Mouse (Mus musculus): ENCODE data around the gene Rhoa. TPM values are rescaled to one million over a fixed set of nuclear protein-coding genes. Genes with fewer than 3 reads are reported as not detected.
A peak's percentile ranks its signal among the peaks of the same experiment; 100 is the strongest.
"Not testable (repeated sequence)": the region's sequence is repeated elsewhere in the genome, so short reads cannot be mapped to it uniquely, and the experiment has no call there.

The Rhoa gene
- polyA plus RNA-seq, 1 experiment from 2014 or later: 353 TPM

DNA sequence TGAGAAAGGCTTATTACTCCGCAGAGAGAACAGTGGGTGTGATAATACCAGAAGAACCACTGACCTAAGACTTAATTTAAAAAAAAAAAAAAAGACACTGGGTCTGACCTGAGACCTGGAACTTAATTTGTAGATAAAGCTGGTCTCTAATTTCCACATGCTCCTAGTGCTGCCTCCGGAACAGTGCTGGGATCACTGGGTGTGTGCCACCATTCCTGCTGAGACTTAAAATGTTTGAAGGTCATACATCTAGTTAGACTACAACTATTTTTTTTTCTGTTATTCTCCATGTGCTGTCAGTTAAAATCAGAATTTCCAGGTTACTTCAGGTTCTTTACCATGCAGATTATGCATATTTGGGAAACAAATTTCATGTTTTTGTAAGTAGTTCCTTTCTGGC is 2.2 kb downstream of the Rhoa start:
- ChIA-PET CTCF (interaction anchor here (0.8 to 1.8 kb wide), 2 partner anchors 13 to 23 kb away, joined by 3 read pairs; no protein-coding TSS in a partner anchor), POLR2A (interaction anchor here (0.5 to 2.4 kb wide), 5 partner anchors 12 to 264 kb away, joined by 3 to 9 read pairs (median 4); no protein-coding TSS in a partner anchor)
- DNase-seq (ENCODE audit: low read depth, low spot score) (no peak), ATAC-seq (no peak)
- H3K27me3 ChIP-seq: no peaks in the 10 kb centered on the region
- no peak for TF ChIP-seq CTCF (IDR thresholded peaks at IDR 0.05)
- in situ Hi-C loops (cut with MboI; ENCODE audit: low pct_unique_long_range_greater_than_20kb): loop anchor here (5.0 kb wide), 1 partner anchor 39 kb away; the partner anchor contains the start of gene Usp4

DNA sequence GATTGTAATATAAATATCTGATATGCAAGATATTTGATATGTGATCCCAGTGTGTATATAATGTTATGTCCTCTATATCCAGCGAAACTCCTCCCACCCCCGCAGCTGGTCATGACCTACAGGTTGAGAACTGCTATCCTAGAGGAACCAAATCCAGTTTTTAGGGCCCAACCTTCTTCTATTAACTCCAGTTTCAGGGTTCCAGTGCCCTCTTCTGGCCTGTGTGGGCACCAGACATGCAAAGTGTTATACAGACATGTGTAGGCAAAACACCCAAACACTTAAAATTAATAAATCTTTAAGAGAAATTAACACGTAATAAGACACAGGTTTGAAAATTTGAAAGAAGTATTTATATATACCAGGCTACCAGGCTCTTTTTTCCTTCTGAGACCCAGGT is 11.6 kb downstream of the Rhoa start:
- ChIA-PET CTCF (interaction anchor here (1.3 to 1.4 kb wide), 2 partner anchors 8 to 20 kb away, joined by 3 read pairs; no protein-coding TSS in a partner anchor), POLR2A (interaction anchor here (0.6 to 1.0 kb wide), 2 partner anchors 11 to 164 kb away, joined by 3 read pairs; partner anchors contain the start of genes Rhoa and Tcta)
- in situ Hi-C loops (cut with MboI; ENCODE audit: low pct_unique_long_range_greater_than_20kb): no loop called here
- TF ChIP-seq CTCF (IDR thresholded peaks at IDR 0.05): peak; percentile 58
- no peaks in the 10 kb centered on the region for H3K27me3 ChIP-seq
- DNase-seq (ENCODE audit: low read depth, low spot score) (no peak), ATAC-seq (no peak)

DNA sequence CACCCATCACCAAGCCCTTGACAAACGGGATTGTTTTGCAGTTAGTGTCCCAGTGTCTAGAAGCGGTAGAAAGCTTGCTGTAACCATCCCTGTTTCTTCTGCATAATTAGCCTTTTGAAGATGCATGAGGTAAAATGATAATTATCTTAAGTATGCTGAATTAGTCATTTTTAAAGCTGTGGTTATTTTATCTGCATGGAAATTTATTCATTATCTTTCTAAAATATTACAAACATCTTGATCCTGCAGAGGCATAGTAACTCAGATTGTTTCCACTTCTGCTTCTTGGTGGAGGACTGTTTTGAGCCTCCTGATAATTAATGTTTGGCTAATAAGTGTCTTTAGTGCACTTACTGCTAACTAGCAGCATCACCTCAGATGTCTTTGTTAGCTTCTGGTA is 12.5 kb downstream of the Rhoa start:
- POLR2A ChIA-PET: interaction anchor here (0.9 to 1.0 kb wide), 2 partner anchors 8 to 12 kb away, joined by 3 read pairs; partner anchors contain the start of genes Rhoa and Tcta
- H3K27me3 ChIP-seq: no peaks in the 10 kb centered on the region
- DNase-seq (ENCODE audit: low read depth, low spot score) (no peak), ATAC-seq (no peak)
- TF ChIP-seq CTCF (IDR thresholded peaks at IDR 0.05): no peak
- CTCF ChIA-PET: interaction anchor here (1.3 to 1.4 kb wide), 2 partner anchors 8 to 21 kb away, joined by 3 read pairs; no protein-coding TSS in a partner anchor
- in situ Hi-C loops (cut with MboI; ENCODE audit: low pct_unique_long_range_greater_than_20kb): no loop called here

- CTCF ChIA-PET: interaction anchor here (0.7 to 0.9 kb wide), 2 partner anchors 9 to 10 kb away, joined by 3 to 4 read pairs; no protein-coding TSS in a partner anchor
- H3K27me3 ChIP-seq; in situ Hi-C loops (cut with MboI; ENCODE audit: low pct_unique_long_range_greater_than_20kb); DNase-seq (ENCODE audit: low read depth, low spot score); POLR2A ChIA-PET; ATAC-seq: not testable (repeated sequence)
- TF ChIP-seq CTCF (IDR thresholded peaks at IDR 0.05): peak; percentile 48
Observed at GRCm38 (mm10) chr9:108322054-108322453, 16.1 kb downstream of the Rhoa start.

GRCm38 (mm10) chr9:108324784-108325183 is 18.9 kb downstream of the Rhoa start:
- ATAC-seq: no peak
- CTCF ChIA-PET: interaction anchor here (2.7 kb wide), 1 partner anchor 13 kb away, joined by 9 read pairs; no protein-coding TSS in a partner anchor
- in situ Hi-C loops (cut with MboI; ENCODE audit: low pct_unique_long_range_greater_than_20kb): no loop called here
- POLR2A ChIA-PET: interaction anchor here (1.1 kb wide), 1 partner anchor 8 kb away, joined by 3 read pairs; no protein-coding TSS in a partner anchor
- DNase-seq (ENCODE audit: low read depth, low spot score): no peak
- no peaks in the 10 kb centered on the region for H3K27me3 ChIP-seq
- no peak for TF ChIP-seq CTCF (IDR thresholded peaks at IDR 0.05)

- DNase-seq (ENCODE audit: low read depth, low spot score) (no peak), ATAC-seq (no peak)
- in situ Hi-C loops (cut with MboI; ENCODE audit: low pct_unique_long_range_greater_than_20kb): no loop called here
- POLR2A ChIA-PET: interaction anchor here (1.1 to 1.2 kb wide), 2 partner anchors 7 to 16 kb away, joined by 3 read pairs; no protein-coding TSS in a partner anchor
- no peaks in the 10 kb centered on the region for H3K27me3 ChIP-seq
- CTCF ChIA-PET: no interaction called here
- no peak for TF ChIP-seq CTCF (IDR thresholded peaks at IDR 0.05)
Observed at GRCm38 (mm10) chr9:108325811-108326210, 19.9 kb downstream of the Rhoa start.

- no peak for TF ChIP-seq CTCF (IDR thresholded peaks at IDR 0.05)
- in situ Hi-C loops (cut with MboI; ENCODE audit: low pct_unique_long_range_greater_than_20kb): no loop called here
- no peaks in the 10 kb centered on the region for H3K27me3 ChIP-seq
- no peak for ATAC-seq
- POLR2A ChIA-PET: interaction anchor here (0.7 kb wide), 2 partner anchors 10 to 49 kb away, joined by 3 to 4 read pairs; no protein-coding TSS in a partner anchor
- CTCF ChIA-PET: interaction anchor here (1.4 kb wide), 1 partner anchor 17 kb away, joined by 4 read pairs; no protein-coding TSS in a partner anchor
- DNase-seq (ENCODE audit: low read depth, low spot score): no peak
Observed at GRCm38 (mm10) chr9:108337848-108338550, 32.1 kb downstream of the Rhoa start.

DNA sequence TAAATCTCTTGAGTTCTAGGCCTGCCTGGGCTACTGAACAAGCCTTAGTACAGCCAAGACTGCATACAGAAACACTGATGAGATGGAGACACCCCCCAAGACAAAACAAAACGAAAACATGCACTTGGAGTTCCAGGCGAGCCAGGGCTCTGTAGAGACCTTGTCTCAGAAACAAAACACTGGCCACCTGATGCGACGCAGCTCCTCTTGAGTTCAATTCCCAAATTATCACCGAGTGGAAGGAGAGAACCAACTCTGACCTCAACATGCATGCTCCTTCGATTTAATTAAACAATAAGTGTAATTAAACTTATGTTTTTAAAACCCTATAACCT is 32.6 kb downstream of the Rhoa start:
- no peak for DNase-seq (ENCODE audit: low read depth, low spot score)
- no peak for TF ChIP-seq CTCF (IDR thresholded peaks at IDR 0.05)
- no peaks in the 10 kb centered on the region for H3K27me3 ChIP-seq
- ATAC-seq: no peak
- ChIA-PET POLR2A (interaction anchor here (0.7 to 1.2 kb wide), 4 partner anchors 9 to 75 kb away, joined by 3 to 4 read pairs (median 3); partner anchors contain the start of gene Dag1), CTCF (interaction anchor here (1.4 kb wide), 1 partner anchor 18 kb away, joined by 4 read pairs; no protein-coding TSS in a partner anchor)
- in situ Hi-C loops (cut with MboI; ENCODE audit: low pct_unique_long_range_greater_than_20kb): no loop called here

GRCm38 (mm10) chr9:108338886-108339781 is 33.2 kb downstream of the Rhoa start, which contains the start of gene Gpx1:
Gpx1 (plus strand) TSS chr9:108338903.
- in situ Hi-C loops (cut with MboI; ENCODE audit: low pct_unique_long_range_greater_than_20kb): no loop called here
- peak; percentile 86 for DNase-seq (ENCODE audit: low read depth, low spot score)
- CTCF ChIA-PET: interaction anchor here (1.4 kb wide), 1 partner anchor 18 kb away, joined by 4 read pairs; no protein-coding TSS in a partner anchor
- POLR2A ChIA-PET: interaction anchor here (1.0 to 1.2 kb wide), 2 partner anchors 10 to 75 kb away, joined by 3 read pairs; partner anchors contain the start of gene Dag1
- H3K27me3 ChIP-seq: no peaks in the 10 kb centered on the region
- ATAC-seq: peak; percentile 89
- no peak for TF ChIP-seq CTCF (IDR thresholded peaks at IDR 0.05)

- no peak for TF ChIP-seq CTCF (IDR thresholded peaks at IDR 0.05)
- POLR2A ChIA-PET: interaction anchor here (1.2 to 2.8 kb wide), 2 partner anchors 30 to 76 kb away, joined by 3 to 9 read pairs; partner anchors contain the start of gene Dag1
- DNase-seq (ENCODE audit: low read depth, low spot score): no peak
- H3K27me3 ChIP-seq: no peaks in the 10 kb centered on the region
- ATAC-seq: no peak
- CTCF ChIA-PET: no interaction called here
- in situ Hi-C loops (cut with MboI; ENCODE audit: low pct_unique_long_range_greater_than_20kb): no loop called here
Observed at GRCm38 (mm10) chr9:108339886-108340257, 33.9 kb downstream of the Rhoa start.
